Mouse (Mus musculus) CH12.LX (cell line): ENCODE measurements at regions not wholly inside any gene's neighbourhood (a gene's known extent, or its start where the extent isn't known, plus 50 kb on each side); places are given as distances from the start of the nearest gene placed in this dataset.

Experiments
- DNase-seq: peaks from one replicate; pipeline ENCODE4 v3.0.0-alpha.2; 2013; ENCODE audit errors: extremely low read depth
- H3K27ac ChIP-seq: 2 replicates; pipeline ENCODE4 v1.5.1; 2012; ENCODE audit warnings: low read depth, mild to moderate bottlenecking, control low read depth, moderate library complexity; ENCODE audit not compliant: insufficient read depth
- H3K27me3 ChIP-seq: replicated peaks from 2 replicates; pipeline ENCODE3; 2012; ENCODE audit warnings: inconsistent platforms
- H3K36me3 ChIP-seq, 2 experiments: replicated peaks in 1 of 2; 2 replicates each; pipeline versions ENCODE3 to v1.6.1; 2012; ENCODE audit warnings: inconsistent platforms in 1 of 2, low read length in 1 of 2, mild to moderate bottlenecking in 1 of 2, mixed read lengths in 1 of 2, moderate library complexity in 1 of 2; ENCODE audit not compliant: control insufficient read depth in 1 of 2, insufficient read depth in 1 of 2
- H3K4me1 ChIP-seq, 2 experiments: 2 replicates each; pipeline ENCODE4 v1.6.1; 2012; ENCODE audit warnings: inconsistent platforms in 1 of 2, moderate library complexity in 1 of 2; ENCODE audit not compliant: insufficient read depth in 2 of 2, control insufficient read depth in 1 of 2
- H3K4me2 ChIP-seq: 2 replicates; pipeline ENCODE4 v1.6.1; 2012; ENCODE audit warnings: low read depth, mild to moderate bottlenecking, control low read depth; ENCODE audit not compliant: poor library complexity, insufficient read depth, severe bottlenecking
- H3K4me3 ChIP-seq, 3 experiments: fragments of 150-350 bp in 1 of 3; sonication (generic) in 1 of 3; replicated peaks in 1 of 3; 2 replicates each; pipeline versions ENCODE3 to v1.5.1; 2011 to 2012; ENCODE audit warnings: low read depth in 2 of 3, low read length in 2 of 3, mild to moderate bottlenecking in 2 of 3, moderate library complexity in 2 of 3, control low read depth in 1 of 3, improper control_type of control experiment in 1 of 3, inconsistent platforms in 1 of 3, mixed read lengths in 1 of 3; ENCODE audit not compliant: poor library complexity in 1 of 3
- H3K79me2 ChIP-seq: replicated peaks from 2 replicates; pipeline ENCODE4 v1.6.1; 2012; ENCODE audit warnings: mild to moderate bottlenecking, moderate library complexity; ENCODE audit not compliant: control insufficient read depth, poor library complexity, insufficient read depth, severe bottlenecking; ENCODE audit errors: extremely low read depth
- H3K9ac ChIP-seq: 2 replicates; pipeline ENCODE4 v1.6.1; 2012; ENCODE audit warnings: low read depth, mild to moderate bottlenecking, control low read depth, moderate library complexity; ENCODE audit not compliant: insufficient read depth
- H3K9me3 ChIP-seq: replicated peaks from 2 replicates; pipeline ENCODE3; 2012; ENCODE audit warnings: low read length, inconsistent platforms, mixed read lengths
- BHLHE40 ChIP-seq: IDR thresholded peaks from 2 replicates; pipeline ENCODE4 v1.6.1; 2011; ENCODE audit warnings: mild to moderate bottlenecking, low read depth, low read length, improper control_type of control experiment
- CHD1 ChIP-seq: IDR thresholded peaks from 2 replicates; pipeline ENCODE4 v1.6.1; 2012; ENCODE audit warnings: low read depth, low read length, improper control_type of control experiment, inconsistent platforms
- CTCF ChIP-seq, 2 experiments: IDR thresholded peaks in 1 of 2; conservative IDR thresholded peaks in 1 of 2; 2 replicates each; pipeline ENCODE4 v1.5.1; 2011 to 2012; ENCODE audit warnings: low read depth in 2 of 2, low read length in 2 of 2, improper control_type of control experiment in 1 of 2, inconsistent platforms in 1 of 2, mild to moderate bottlenecking in 1 of 2, moderate library complexity in 1 of 2
- E2F4 ChIP-seq: IDR thresholded peaks from 2 replicates; pipeline ENCODE4 v1.6.1; 2011; ENCODE audit warnings: low read depth, low read length, improper control_type of control experiment; ENCODE audit not compliant: insufficient replicate concordance
- ELF1 ChIP-seq: IDR thresholded peaks from 2 replicates; pipeline ENCODE4 v1.6.1; 2014; ENCODE audit warnings: low read depth, mild to moderate bottlenecking, inconsistent platforms, low read length, improper control_type of control experiment
- ETS1 ChIP-seq: conservative IDR thresholded peaks from 2 replicates; pipeline ENCODE4 v1.6.1; 2012; ENCODE audit warnings: low read depth, mild to moderate bottlenecking, inconsistent platforms, low read length, improper control_type of control experiment, moderate library complexity
- GABPA ChIP-seq: IDR thresholded peaks from 2 replicates; pipeline ENCODE4 v1.6.1; 2012; ENCODE audit warnings: low read depth, low read length, improper control_type of control experiment, inconsistent platforms; ENCODE audit not compliant: insufficient replicate concordance
- HCFC1 ChIP-seq: IDR thresholded peaks from 2 replicates; pipeline ENCODE4 v1.6.1; 2012; ENCODE audit warnings: low read depth, mild to moderate bottlenecking, inconsistent platforms, low read length, improper control_type of control experiment
- IRF4 ChIP-seq: IDR thresholded peaks from 2 replicates; pipeline ENCODE4 v1.6.1; 2014; ENCODE audit warnings: low read depth, mild to moderate bottlenecking, inconsistent platforms, low read length, improper control_type of control experiment
- JUN ChIP-seq: IDR thresholded peaks from 2 replicates; pipeline ENCODE4 v1.6.1; 2011; ENCODE audit warnings: low read depth, mild to moderate bottlenecking, low read length, improper control_type of control experiment, moderate library complexity; ENCODE audit not compliant: insufficient read depth
- JUND ChIP-seq: conservative IDR thresholded peaks from 2 replicates; pipeline ENCODE4 v1.6.1; 2011; ENCODE audit warnings: low read depth, low read length, improper control_type of control experiment
- MAFK ChIP-seq: IDR thresholded peaks from 2 replicates; pipeline ENCODE4 v1.6.1; 2011; ENCODE audit warnings: low read length, improper control_type of control experiment; ENCODE audit not compliant: insufficient replicate concordance
- NRF1 ChIP-seq: IDR thresholded peaks from 2 replicates; pipeline ENCODE4 v1.6.1; 2014; ENCODE audit warnings: low read depth, mild to moderate bottlenecking, inconsistent platforms, low read length, improper control_type of control experiment, moderate library complexity
- POLR2A ChIP-seq: IDR thresholded peaks from 2 replicates; pipeline ENCODE4 v1.6.1; 2011; ENCODE audit warnings: low read depth, mild to moderate bottlenecking, improper control_type of control experiment, low read length
- POLR2AphosphoS2 ChIP-seq: IDR thresholded peaks from 2 replicates; pipeline ENCODE4 v1.6.1; 2011; ENCODE audit warnings: low read depth, low read length, improper control_type of control experiment
- RCOR1 ChIP-seq: conservative IDR thresholded peaks from 2 replicates; pipeline ENCODE4 v1.6.1; 2012; ENCODE audit warnings: low read depth, mild to moderate bottlenecking, inconsistent platforms, low read length, improper control_type of control experiment
- SIN3A ChIP-seq: IDR thresholded peaks from 2 replicates; pipeline ENCODE4 v1.6.1; 2012; ENCODE audit warnings: low read length, improper control_type of control experiment, inconsistent platforms
- SMC3 ChIP-seq: IDR thresholded peaks from 2 replicates; pipeline ENCODE4 v1.6.1; 2011; ENCODE audit warnings: low read depth, low read length, improper control_type of control experiment
- TBP ChIP-seq: conservative IDR thresholded peaks from 2 replicates; pipeline ENCODE4 v1.6.1; 2011; ENCODE audit warnings: low read depth, low read length, improper control_type of control experiment
- UBTF ChIP-seq: IDR thresholded peaks from 2 replicates; pipeline ENCODE4 v1.6.1; 2012; ENCODE audit warnings: low read depth, mild to moderate bottlenecking, inconsistent platforms, low read length, improper control_type of control experiment, moderate library complexity
- ZC3H11A ChIP-seq: IDR thresholded peaks from 2 replicates; pipeline ENCODE4 v1.6.1; 2012; ENCODE audit warnings: low read depth, mild to moderate bottlenecking, inconsistent platforms, low read length, improper control_type of control experiment
- ZMIZ1 ChIP-seq: IDR thresholded peaks from 2 replicates; pipeline ENCODE4 v1.6.1; 2012; ENCODE audit warnings: low read depth, mild to moderate bottlenecking, inconsistent platforms, low read length, improper control_type of control experiment
- dilution Hi-C: fragments of 300-500 bp; cut with MboI; formaldehyde crosslinking; loops from 2 replicates; pipeline ENCODE4 v1.14.3; 2020; ENCODE audit warnings: low sequenced_read_pairs; ENCODE audit not compliant: extremely low pct_unique_long_range_greater_than_20kb, extremely low pct_ligation_motif_present
- in situ Hi-C: fragments of 300-500 bp; cut with MboI; formaldehyde crosslinking; loops from 3 replicates; pipeline ENCODE4 v1.14.3; 2019; ENCODE audit warnings: low sequenced_read_pairs, low pct_ligation_motif_present, low pct_unique_long_range_greater_than_20kb, mixed read lengths

- H3K79me2 ChIP-seq: no peaks in the 10 kb centered on the region
- no peaks in the 10 kb centered on the region for H3K27me3 ChIP-seq
- H3K4me3 ChIP-seq: no peak overlapping the region
- H3K4me2 ChIP-seq: no peak overlapping the region
- H3K27ac ChIP-seq: no peak overlapping the region
- no peak for DNase-seq
- H3K4me1 ChIP-seq: peaks cover 3 to 7% of the 10 kb centered on the region in 2 experiments; a peak in 3 of 4 replicates
- H3K9me3 ChIP-seq: no peaks in the 10 kb centered on the region
- no peaks in the 10 kb centered on the region for H3K36me3 ChIP-seq
- dilution Hi-C loops (no loop called here), in situ Hi-C loops (no loop called here)
- H3K9ac ChIP-seq: no peak overlapping the region
- TF ChIP-seq JUN (no peak), MAFK (no peak), ZC3H11A (no peak), SIN3A (no peak), ELF1 (no peak), RCOR1 (no peak), UBTF (no peak)
Observed at GRCm38 (mm10) chr12:35286974-35287553, 240.1 kb downstream of the Snx13 start.

GRCm38 (mm10) chr12:35284345-35284744 is 237.4 kb downstream of the Snx13 start:
- Histone ChIP-seq H3K4me3 (no peak overlapping the region), H3K9me3 (no peaks in the 10 kb centered on the region), H3K4me2 (no peak overlapping the region), H3K27ac (no peak overlapping the region), H3K27me3 (no peaks in the 10 kb centered on the region), H3K36me3 (no peaks in the 10 kb centered on the region), H3K4me1 (no peaks in the 10 kb centered on the region), H3K79me2 (no peaks in the 10 kb centered on the region), H3K9ac (no peak overlapping the region)
- dilution Hi-C loops (no loop called here), in situ Hi-C loops (no loop called here)
- TF ChIP-seq TBP (no peak), ETS1 (no peak), GABPA (no peak)
- no peak for DNase-seq

GRCm38 (mm10) chr12:35283925-35284324 is 236.9 kb downstream of the Snx13 start:
- TF ChIP-seq GABPA: no peak
- no peak for TF ChIP-seq CHD1
- TF ChIP-seq BHLHE40: no peak
- TF ChIP-seq RCOR1: no peak
- no peak for TF ChIP-seq NRF1
- no peak for TF ChIP-seq ETS1
- no peak for TF ChIP-seq HCFC1
- no peak for TF ChIP-seq POLR2AphosphoS2
- TF ChIP-seq POLR2A: no peak
- TF ChIP-seq CTCF (conservative IDR thresholded peaks at IDR 0.05 in 1 of 2, IDR thresholded peaks at IDR 0.05 in 1 of 2; ENCODE audit: low read depth in 2 of 2, low read length in 2 of 2): no peak
- no peak for TF ChIP-seq ELF1
- no peak for TF ChIP-seq UBTF
- TF ChIP-seq ZMIZ1: no peak
- no peak for TF ChIP-seq IRF4
- no peak for TF ChIP-seq E2F4
- no peak for TF ChIP-seq JUND
- no peak for TF ChIP-seq SMC3
- Histone ChIP-seq H3K79me2 (no peaks in the 10 kb centered on the region), H3K4me1 (no peaks in the 10 kb centered on the region), H3K36me3 (no peaks in the 10 kb centered on the region), H3K4me2 (no peak overlapping the region), H3K9ac (no peak overlapping the region), H3K27me3 (no peaks in the 10 kb centered on the region), H3K9me3 (no peaks in the 10 kb centered on the region), H3K27ac (no peak overlapping the region), H3K4me3 (no peak overlapping the region)
- dilution Hi-C loops (no loop called here), in situ Hi-C loops (no loop called here)
- DNase-seq: no peak
